Mouse (Mus musculus): ENCODE measurements at regions not wholly inside any gene's neighbourhood (a gene's known extent, or its start where the extent isn't known, plus 50 kb on each side); places are given as distances from the start of the nearest gene placed in this dataset.

GRCm38 (mm10) chr5:58822704-58823103, 1104.9 kb downstream of the Pcdh7 start:
- H3K4me1 ChIP-seq (ENCODE audit: insufficient read depth, low read depth, low read length), result no peaks in the 10 kb centered on the region
- H3K27me3 ChIP-seq (replicated peaks; ENCODE audit: insufficient read depth, low read length), result no peaks in the 10 kb centered on the region
- H3K9me3 ChIP-seq (ENCODE audit: low read length), result no peaks in the 10 kb centered on the region
- H3K36me3 ChIP-seq (ENCODE audit: insufficient read depth, low read length), result no peaks in the 10 kb centered on the region
- DNase-seq (ENCODE audit: low spot score), result no peak
- H3K9ac ChIP-seq (replicated peaks; ENCODE audit: low read depth), result no peak overlapping the region
- H3K4me3 ChIP-seq (ENCODE audit: low read depth, low read length), result no peak overlapping the region
- 62% methylated on average over 4 of the region's 4 CpGs for WGBS
- H3K27ac ChIP-seq (ENCODE audit: low read length), result no peak overlapping the region
- TF ChIP-seq CTCF (IDR thresholded peaks at IDR 0.05), result no peak
- TF ChIP-seq EP300 (IDR thresholded peaks at IDR 0.05), result no peak
- no peak for ATAC-seq
- no peak overlapping the region for H3K4me2 ChIP-seq (replicated peaks; ENCODE audit: low read depth, low read length)

GRCm38 (mm10) chr5:58825970-58826369, 1108.2 kb downstream of the Pcdh7 start:
- H3K4me1 ChIP-seq (ENCODE audit: insufficient read depth, low read depth, low read length), result no peaks in the 10 kb centered on the region
- H3K4me2 ChIP-seq (replicated peaks; ENCODE audit: low read depth, low read length), result no peak overlapping the region
- no peak for TF ChIP-seq EP300 (IDR thresholded peaks at IDR 0.05)
- peak; percentile 51 for TF ChIP-seq CTCF (IDR thresholded peaks at IDR 0.05)
- H3K27ac ChIP-seq (ENCODE audit: low read length), result no peak overlapping the region
- no peaks in the 10 kb centered on the region for H3K9me3 ChIP-seq (ENCODE audit: low read length)
- no peaks in the 10 kb centered on the region for H3K36me3 ChIP-seq (ENCODE audit: insufficient read depth, low read length)
- DNase-seq (ENCODE audit: low spot score) (peak; percentile 48), ATAC-seq (no peak)
- no peak overlapping the region for H3K9ac ChIP-seq (replicated peaks; ENCODE audit: low read depth)
- H3K27me3 ChIP-seq (replicated peaks; ENCODE audit: insufficient read depth, low read length), result no peaks in the 10 kb centered on the region
- WGBS, result 42% methylated on average over 3 of the region's 3 CpGs
- H3K4me3 ChIP-seq (ENCODE audit: low read depth, low read length), result no peak overlapping the region

- Histone ChIP-seq H3K4me2 (replicated peaks; ENCODE audit: low read depth, low read length) (no peak overlapping the region), H3K27me3 (replicated peaks; ENCODE audit: insufficient read depth, low read length) (no peaks in the 10 kb centered on the region), H3K9me3 (ENCODE audit: low read length) (no peaks in the 10 kb centered on the region), H3K4me3 (ENCODE audit: low read depth, low read length) (no peak overlapping the region), H3K9ac (replicated peaks; ENCODE audit: low read depth) (no peak overlapping the region), H3K27ac (ENCODE audit: low read length) (no peak overlapping the region), H3K36me3 (ENCODE audit: insufficient read depth, low read length) (no peaks in the 10 kb centered on the region), H3K4me1 (ENCODE audit: insufficient read depth, low read depth, low read length) (no peaks in the 10 kb centered on the region)
- DNase-seq (ENCODE audit: low spot score), result no peak
- no peak for ATAC-seq
- TF ChIP-seq CTCF (IDR thresholded peaks at IDR 0.05), result no peak
- no peak for TF ChIP-seq EP300 (IDR thresholded peaks at IDR 0.05)
Observed at GRCm38 (mm10) chr5:58847001-58847400, 1129.2 kb downstream of the Pcdh7 start.

GRCm38 (mm10) chr5:58858016-58858415, 1140.2 kb downstream of the Pcdh7 start:
- Histone ChIP-seq H3K4me3 (ENCODE audit: low read depth, low read length) (no peak overlapping the region), H3K27ac (ENCODE audit: low read length) (no peak overlapping the region), H3K4me2 (replicated peaks; ENCODE audit: low read depth, low read length) (no peak overlapping the region), H3K9ac (replicated peaks; ENCODE audit: low read depth) (no peak overlapping the region), H3K4me1 (ENCODE audit: insufficient read depth, low read depth, low read length) (no peaks in the 10 kb centered on the region), H3K36me3 (ENCODE audit: insufficient read depth, low read length) (no peaks in the 10 kb centered on the region), H3K27me3 (replicated peaks; ENCODE audit: insufficient read depth, low read length) (no peaks in the 10 kb centered on the region), H3K9me3 (ENCODE audit: low read length) (no peaks in the 10 kb centered on the region)
- no peak for TF ChIP-seq EP300 (IDR thresholded peaks at IDR 0.05)
- TF ChIP-seq CTCF (IDR thresholded peaks at IDR 0.05), result no peak
- DNase-seq (ENCODE audit: low spot score) (no peak), ATAC-seq (no peak)
- WGBS, result 70% methylated on average over 2 of the region's 2 CpGs

- no peaks in the 10 kb centered on the region for H3K36me3 ChIP-seq (ENCODE audit: insufficient read depth, low read length)
- H3K4me3 ChIP-seq (ENCODE audit: low read depth, low read length), result no peak overlapping the region
- no peak for ATAC-seq
- WGBS, result 70% methylated on average over 3 of the region's 3 CpGs
- no peak overlapping the region for H3K4me2 ChIP-seq (replicated peaks; ENCODE audit: low read depth, low read length)
- H3K4me1 ChIP-seq (ENCODE audit: insufficient read depth, low read depth, low read length), result no peaks in the 10 kb centered on the region
- no peaks in the 10 kb centered on the region for H3K9me3 ChIP-seq (ENCODE audit: low read length)
- H3K27ac ChIP-seq (ENCODE audit: low read length), result no peak overlapping the region
- no peak overlapping the region for H3K9ac ChIP-seq (replicated peaks; ENCODE audit: low read depth)
- H3K27me3 ChIP-seq (replicated peaks; ENCODE audit: insufficient read depth, low read length), result no peaks in the 10 kb centered on the region
- DNase-seq (ENCODE audit: low spot score), result no peak
- TF ChIP-seq EP300 (IDR thresholded peaks at IDR 0.05) (no peak), CTCF (IDR thresholded peaks at IDR 0.05) (no peak)
Observed at GRCm38 (mm10) chr5:58893493-58893892, 1175.7 kb downstream of the Pcdh7 start.

- Histone ChIP-seq H3K9ac (replicated peaks; ENCODE audit: low read depth) (no peak overlapping the region), H3K4me1 (ENCODE audit: insufficient read depth, low read depth, low read length) (no peaks in the 10 kb centered on the region), H3K36me3 (ENCODE audit: insufficient read depth, low read length) (no peaks in the 10 kb centered on the region), H3K4me3 (ENCODE audit: low read depth, low read length) (no peak overlapping the region), H3K4me2 (replicated peaks; ENCODE audit: low read depth, low read length) (no peak overlapping the region), H3K27me3 (replicated peaks; ENCODE audit: insufficient read depth, low read length) (no peaks in the 10 kb centered on the region), H3K9me3 (ENCODE audit: low read length) (no peaks in the 10 kb centered on the region), H3K27ac (ENCODE audit: low read length) (no peak overlapping the region)
- 59% methylated on average over 1 of the region's 1 CpGs for WGBS
- DNase-seq (ENCODE audit: low spot score) (no peak), ATAC-seq (no peak)
- TF ChIP-seq CTCF (IDR thresholded peaks at IDR 0.05), result no peak
- TF ChIP-seq EP300 (IDR thresholded peaks at IDR 0.05), result no peak
Observed at GRCm38 (mm10) chr5:58941436-58941835, 1223.7 kb downstream of the Pcdh7 start.

- no peak overlapping the region for H3K4me3 ChIP-seq (ENCODE audit: low read depth, low read length)
- H3K27ac ChIP-seq (ENCODE audit: low read length), result no peak overlapping the region
- H3K4me2 ChIP-seq (replicated peaks; ENCODE audit: low read depth, low read length), result no peak overlapping the region
- no peaks in the 10 kb centered on the region for H3K9me3 ChIP-seq (ENCODE audit: low read length)
- no peak for TF ChIP-seq CTCF (IDR thresholded peaks at IDR 0.05)
- TF ChIP-seq EP300 (IDR thresholded peaks at IDR 0.05), result no peak
- DNase-seq (ENCODE audit: low spot score) (no peak), ATAC-seq (no peak)
- WGBS, result 60% methylated on average over 2 of the region's 2 CpGs
- no peaks in the 10 kb centered on the region for H3K27me3 ChIP-seq (replicated peaks; ENCODE audit: insufficient read depth, low read length)
- no peak overlapping the region for H3K9ac ChIP-seq (replicated peaks; ENCODE audit: low read depth)
- no peaks in the 10 kb centered on the region for H3K4me1 ChIP-seq (ENCODE audit: insufficient read depth, low read depth, low read length)
- no peaks in the 10 kb centered on the region for H3K36me3 ChIP-seq (ENCODE audit: insufficient read depth, low read length)
Observed at GRCm38 (mm10) chr5:58975268-58975667, 1257.5 kb downstream of the Pcdh7 start.

All from lung, postnatal 0 days (tissue).